Mouse (Mus musculus): ENCODE measurements around the gene Eogt. TPM values are rescaled to one million over a fixed set of nuclear protein-coding genes. Genes with fewer than 3 reads are reported as not detected.
A peak's percentile ranks its signal among the peaks of the same experiment; 100 is the strongest.

The Eogt gene
- polyA plus RNA-seq, 1 experiment from 2014 or later = 4.6 TPM

DNA sequence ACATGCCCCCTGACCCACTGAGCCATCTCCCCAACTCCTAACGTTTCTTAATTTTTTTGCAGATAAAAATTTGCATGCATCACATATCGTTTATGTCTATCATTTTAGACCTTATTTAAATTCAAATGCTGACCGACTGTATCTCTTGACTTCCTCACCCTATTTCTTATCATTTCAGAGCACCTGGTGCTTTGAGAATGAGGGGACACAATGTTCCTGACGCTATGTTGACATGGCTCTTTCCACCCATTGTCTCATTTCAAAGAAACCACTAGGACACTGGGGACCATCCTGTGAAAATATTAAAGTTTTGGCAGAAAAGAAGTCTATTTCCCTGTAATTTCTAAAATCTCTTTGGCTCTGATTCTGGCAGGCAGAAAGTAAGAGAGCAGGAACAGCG, 32.1 kb downstream of the Eogt start:
- no peak for ATAC-seq
- H3K4me2 ChIP-seq (ENCODE audit: low read length) = no peak overlapping the region
- no peaks in the 10 kb centered on the region for H3K4me1 ChIP-seq (ENCODE audit: control insufficient read depth, insufficient read depth, low read length)
- no peaks in the 10 kb centered on the region for H3K36me3 ChIP-seq (ENCODE audit: control insufficient read depth, insufficient read depth, low read length)
- no peak overlapping the region for H3K9ac ChIP-seq (ENCODE audit: low read length)
- WGBS = 89% methylated on average over 5 of the region's 5 CpGs
- H3K27ac ChIP-seq (ENCODE audit: low read depth, low read length) = no peak overlapping the region
- H3K27me3 ChIP-seq (replicated peaks; ENCODE audit: control insufficient read depth, insufficient read depth, low read length) = no peaks in the 10 kb centered on the region
- no peak overlapping the region for H3K4me3 ChIP-seq (ENCODE audit: low read depth, low read length)
- no peak for DNase-seq (ENCODE audit: low spot score)
- H3K9me3 ChIP-seq (replicated peaks; ENCODE audit: control insufficient read depth, low read length) = no peaks in the 10 kb centered on the region

- Histone ChIP-seq H3K27ac (ENCODE audit: low read depth, low read length) (no peak overlapping the region), H3K9ac (ENCODE audit: low read length) (no peak overlapping the region), H3K9me3 (replicated peaks; ENCODE audit: control insufficient read depth, low read length) (no peaks in the 10 kb centered on the region), H3K36me3 (ENCODE audit: control insufficient read depth, insufficient read depth, low read length) (no peaks in the 10 kb centered on the region), H3K27me3 (replicated peaks; ENCODE audit: control insufficient read depth, insufficient read depth, low read length) (no peaks in the 10 kb centered on the region), H3K4me2 (ENCODE audit: low read length) (no peak overlapping the region), H3K4me1 (ENCODE audit: control insufficient read depth, insufficient read depth, low read length) (no peaks in the 10 kb centered on the region), H3K4me3 (ENCODE audit: low read depth, low read length) (no peak overlapping the region)
- 64% methylated on average over 3 of the region's 3 CpGs for WGBS
- ATAC-seq (no peak), DNase-seq (ENCODE audit: low spot score) (no peak)
Measured at GRCm38 (mm10) chr6:97114821-97115220, 34.2 kb downstream of the Eogt start.

GRCm38 (mm10) chr6:97112177-97112576, 36.8 kb downstream of the Eogt start:
- H3K27ac ChIP-seq (ENCODE audit: low read depth, low read length) = no peak overlapping the region
- peak; percentile 86 for ATAC-seq
- WGBS = 80% methylated on average over 8 of the region's 8 CpGs
- no peaks in the 10 kb centered on the region for H3K27me3 ChIP-seq (replicated peaks; ENCODE audit: control insufficient read depth, insufficient read depth, low read length)
- H3K9me3 ChIP-seq (replicated peaks; ENCODE audit: control insufficient read depth, low read length) = no peaks in the 10 kb centered on the region
- no peak overlapping the region for H3K4me3 ChIP-seq (ENCODE audit: low read depth, low read length)
- peak; percentile 86 for DNase-seq (ENCODE audit: low spot score)
- H3K36me3 ChIP-seq (ENCODE audit: control insufficient read depth, insufficient read depth, low read length) = no peaks in the 10 kb centered on the region
- H3K4me2 ChIP-seq (ENCODE audit: low read length) = no peak overlapping the region
- H3K9ac ChIP-seq (ENCODE audit: low read length) = no peak overlapping the region
- no peaks in the 10 kb centered on the region for H3K4me1 ChIP-seq (ENCODE audit: control insufficient read depth, insufficient read depth, low read length)

GRCm38 (mm10) chr6:97106777-97107176, 42.2 kb downstream of the Eogt start:
- no peak overlapping the region for H3K27ac ChIP-seq (ENCODE audit: low read depth, low read length)
- H3K4me3 ChIP-seq (ENCODE audit: low read depth, low read length) = no peak overlapping the region
- no peak overlapping the region for H3K4me2 ChIP-seq (ENCODE audit: low read length)
- 17% methylated on average over 2 of the region's 2 CpGs for WGBS
- peak; percentile 94 for DNase-seq (ENCODE audit: low spot score)
- peaks cover 11% of the 10 kb centered on the region for H3K4me1 ChIP-seq (ENCODE audit: control insufficient read depth, insufficient read depth, low read length)
- no peaks in the 10 kb centered on the region for H3K36me3 ChIP-seq (ENCODE audit: control insufficient read depth, insufficient read depth, low read length)
- H3K27me3 ChIP-seq (replicated peaks; ENCODE audit: control insufficient read depth, insufficient read depth, low read length) = no peaks in the 10 kb centered on the region
- peak; percentile 85 for ATAC-seq
- no peaks in the 10 kb centered on the region for H3K9me3 ChIP-seq (replicated peaks; ENCODE audit: control insufficient read depth, low read length)
- H3K9ac ChIP-seq (ENCODE audit: low read length) = no peak overlapping the region

GRCm38 (mm10) chr6:97106106-97106505, 42.9 kb downstream of the Eogt start:
- Histone ChIP-seq H3K27ac (ENCODE audit: low read depth, low read length) (no peak overlapping the region), H3K4me2 (ENCODE audit: low read length) (no peak overlapping the region), H3K9ac (ENCODE audit: low read length) (no peak overlapping the region), H3K36me3 (ENCODE audit: control insufficient read depth, insufficient read depth, low read length) (no peaks in the 10 kb centered on the region), H3K4me1 (ENCODE audit: control insufficient read depth, insufficient read depth, low read length) (peaks cover 12% of the 10 kb centered on the region), H3K27me3 (replicated peaks; ENCODE audit: control insufficient read depth, insufficient read depth, low read length) (no peaks in the 10 kb centered on the region), H3K4me3 (ENCODE audit: low read depth, low read length) (no peak overlapping the region), H3K9me3 (replicated peaks; ENCODE audit: control insufficient read depth, low read length) (no peaks in the 10 kb centered on the region)
- DNase-seq (ENCODE audit: low spot score) (no peak), ATAC-seq (no peak)
- 85% methylated on average over 8 of the region's 8 CpGs for WGBS

DNA sequence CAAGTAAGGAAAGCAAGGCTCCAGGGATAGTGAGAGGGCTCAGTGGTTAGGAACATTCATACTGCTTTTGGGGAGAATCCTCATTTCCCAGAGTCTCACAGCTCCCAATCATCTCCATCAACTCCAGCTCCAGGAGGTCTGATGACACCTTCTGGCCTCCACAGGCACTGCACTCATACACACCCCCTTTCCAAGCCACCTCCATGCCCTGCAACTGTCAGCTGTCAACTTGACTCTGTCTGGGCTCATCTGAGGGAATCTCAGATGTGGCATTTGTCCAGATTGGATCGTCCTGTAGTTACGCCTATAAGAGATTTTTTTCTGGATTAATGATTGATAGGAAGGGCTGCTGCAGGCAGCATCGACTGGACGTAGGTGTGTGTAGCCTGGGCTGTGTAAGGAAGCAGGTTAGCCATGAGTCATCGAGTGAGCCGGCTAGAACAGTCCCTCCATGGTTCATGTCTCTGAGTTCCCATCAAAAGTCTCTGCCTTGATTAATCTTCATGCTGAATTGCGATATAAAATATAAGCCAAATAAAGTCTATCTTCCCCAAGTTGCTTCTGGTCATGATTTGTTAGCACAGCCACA, 44.6 kb downstream of the Eogt start:
- Histone ChIP-seq H3K4me3 (ENCODE audit: low read depth, low read length) (no peak overlapping the region), H3K4me2 (ENCODE audit: low read length) (no peak overlapping the region), H3K27me3 (replicated peaks; ENCODE audit: control insufficient read depth, insufficient read depth, low read length) (no peaks in the 10 kb centered on the region), H3K4me1 (ENCODE audit: control insufficient read depth, insufficient read depth, low read length) (peaks cover 12% of the 10 kb centered on the region), H3K9me3 (replicated peaks; ENCODE audit: control insufficient read depth, low read length) (no peaks in the 10 kb centered on the region), H3K36me3 (ENCODE audit: control insufficient read depth, insufficient read depth, low read length) (no peaks in the 10 kb centered on the region), H3K9ac (ENCODE audit: low read length) (no peak overlapping the region), H3K27ac (ENCODE audit: low read depth, low read length) (no peak overlapping the region)
- ATAC-seq (no peak), DNase-seq (ENCODE audit: low spot score) (no peak)
- 87% methylated on average over 7 of the region's 7 CpGs for WGBS

DNA sequence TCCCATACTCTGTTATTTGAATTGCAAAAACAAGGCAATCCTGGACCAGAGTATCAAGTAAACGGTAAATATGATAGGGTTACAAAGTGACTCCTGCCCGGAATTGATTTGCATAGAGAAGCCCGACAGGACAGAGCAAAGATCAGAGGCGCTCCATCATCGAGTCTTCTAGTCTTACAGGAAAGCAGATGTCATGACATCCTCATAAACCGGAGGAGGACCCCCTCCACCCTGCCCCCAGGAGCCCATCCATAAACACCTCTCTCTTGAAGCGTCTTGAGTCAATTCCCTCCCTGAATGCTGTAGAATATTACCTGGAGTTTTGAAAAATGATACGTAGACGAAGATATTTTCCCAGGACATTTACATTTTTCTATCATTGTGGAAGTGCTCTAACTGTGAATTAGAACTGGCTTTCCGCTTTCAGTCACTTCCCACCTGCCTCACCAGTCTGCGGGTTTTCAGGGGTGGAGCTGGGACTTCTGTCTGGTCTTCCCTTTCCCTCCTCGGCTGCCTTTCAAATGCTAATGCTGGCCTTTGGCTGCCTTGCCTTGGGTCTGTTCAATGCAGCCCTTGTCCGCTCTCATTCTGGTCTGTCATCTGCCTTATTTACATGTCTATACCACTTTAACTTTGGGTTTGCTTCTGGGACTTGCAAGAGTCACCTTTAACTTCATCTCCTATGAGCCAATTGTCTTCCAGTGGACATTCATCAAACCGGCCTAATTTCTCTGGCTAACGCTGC, 46.9 kb downstream of the Eogt start:
- Histone ChIP-seq H3K4me2 (ENCODE audit: low read length) (peak overlapping the region; percentile 26), H3K4me1 (ENCODE audit: control insufficient read depth, insufficient read depth, low read length) (peaks cover 12% of the 10 kb centered on the region), H3K36me3 (ENCODE audit: control insufficient read depth, insufficient read depth, low read length) (no peaks in the 10 kb centered on the region), H3K27me3 (replicated peaks; ENCODE audit: control insufficient read depth, insufficient read depth, low read length) (no peaks in the 10 kb centered on the region), H3K4me3 (ENCODE audit: low read depth, low read length) (no peak overlapping the region), H3K9me3 (replicated peaks; ENCODE audit: control insufficient read depth, low read length) (no peaks in the 10 kb centered on the region), H3K9ac (ENCODE audit: low read length) (no peak overlapping the region), H3K27ac (ENCODE audit: low read depth, low read length) (no peak overlapping the region)
- 5% methylated on average over 15 of the region's 15 CpGs for WGBS
- ATAC-seq (peak; percentile 53; the same call in 1 of the 2 replicates), DNase-seq (ENCODE audit: low spot score) (peak; percentile 54)

- DNase-seq (ENCODE audit: low spot score) (no peak), ATAC-seq (no peak)
- Histone ChIP-seq H3K27ac (ENCODE audit: low read depth, low read length) (no peak overlapping the region), H3K4me1 (ENCODE audit: control insufficient read depth, insufficient read depth, low read length) (peaks cover 12% of the 10 kb centered on the region), H3K4me2 (ENCODE audit: low read length) (peak overlapping the region; percentile 26; the same call in 1 of the 2 replicates), H3K9ac (ENCODE audit: low read length) (no peak overlapping the region), H3K4me3 (ENCODE audit: low read depth, low read length) (no peak overlapping the region), H3K27me3 (replicated peaks; ENCODE audit: control insufficient read depth, insufficient read depth, low read length) (no peaks in the 10 kb centered on the region), H3K9me3 (replicated peaks; ENCODE audit: control insufficient read depth, low read length) (no peaks in the 10 kb centered on the region), H3K36me3 (ENCODE audit: control insufficient read depth, insufficient read depth, low read length) (no peaks in the 10 kb centered on the region)
- 31% methylated on average over 12 of the region's 12 CpGs for WGBS
Measured at GRCm38 (mm10) chr6:97101190-97101957, 47.6 kb downstream of the Eogt start.
